Mouse (Mus musculus): Measurements from ENCODE around the gene Ms4a4a. TPM values are rescaled to one million over a fixed set of nuclear protein-coding genes. Genes with fewer than 3 reads are reported as not detected.
"Not testable (repeated sequence)": the region's sequence is repeated elsewhere in the genome, so short reads cannot be mapped to it uniquely, and the experiment has no call there.

Gene Ms4a4a
- polyA plus RNA-seq (2017; shearing (Covaris generic)): 1 to 10 TPM in 1 of 2 experiments, not detected in 1; 1.3 TPM

DNA sequence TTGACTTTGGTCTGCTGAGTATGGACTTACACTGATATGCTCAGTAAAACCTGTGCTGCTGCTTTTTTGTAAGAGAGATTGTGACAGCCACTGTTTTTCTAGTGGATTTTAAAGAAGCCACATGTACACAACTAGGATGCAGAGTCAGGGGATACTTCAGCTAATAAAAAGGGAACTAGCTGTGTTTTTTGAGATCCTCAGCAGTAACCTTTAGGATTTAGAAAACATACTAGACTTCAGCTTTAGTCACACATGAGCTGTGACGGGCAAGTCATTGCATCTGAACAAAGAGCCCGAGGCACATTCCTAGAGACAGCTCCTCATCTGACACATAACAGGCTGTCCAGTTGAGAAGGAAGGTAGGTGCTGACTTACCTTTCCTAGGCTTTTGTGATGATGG is at the start of gene Ms4a4a:
Gene Ms4a4a, plus strand, starts transcription at position 251 of the 400 bp plus-strand sequence.
- no peak for ATAC-seq

DNA sequence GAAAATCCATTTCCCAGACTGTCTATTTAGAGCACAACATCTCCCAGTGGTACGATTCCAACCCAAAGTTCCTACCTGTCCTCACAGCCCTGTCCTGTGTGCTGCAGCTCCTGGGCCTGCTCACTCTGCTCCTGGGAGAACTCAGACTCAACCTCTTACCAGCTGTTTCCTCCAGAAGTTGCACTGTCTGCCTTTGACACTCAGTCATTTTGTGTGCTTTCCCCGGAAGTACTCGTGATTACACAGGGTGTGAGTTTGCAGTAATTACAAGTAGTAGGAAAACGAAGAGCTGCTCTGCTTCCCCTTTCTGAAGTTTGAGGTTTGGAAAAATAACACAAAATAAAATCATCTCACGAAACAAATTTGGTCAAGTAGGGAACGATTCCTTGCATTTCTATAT is 39.4 kb upstream of the Ms4a4a start, which contains the start of gene Ms4a7:
Gene Ms4a7, minus strand, starts transcription at position 215 of the 400 bp plus-strand sequence.
- ATAC-seq: no peak

DNA sequence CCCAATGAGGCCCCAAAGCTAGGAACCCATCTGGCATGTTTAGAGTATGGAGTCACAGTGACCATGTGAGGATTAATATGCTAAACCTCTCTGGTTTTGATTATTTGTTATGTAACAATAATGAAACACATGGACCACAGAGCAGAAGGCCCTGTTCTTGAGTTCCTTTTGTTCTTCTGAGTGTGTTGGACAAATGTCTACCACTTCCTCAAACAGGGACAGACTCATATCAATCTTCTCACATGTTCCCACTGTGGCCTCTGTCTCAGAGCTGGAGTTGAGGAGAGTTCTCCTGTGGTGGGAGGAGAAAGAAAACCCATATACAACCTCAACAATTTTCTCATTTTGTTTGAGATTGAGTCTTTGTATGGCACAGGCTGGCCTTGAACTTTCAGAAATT is 32.2 kb upstream of the Ms4a4a start:
- no peak for ATAC-seq

DNA sequence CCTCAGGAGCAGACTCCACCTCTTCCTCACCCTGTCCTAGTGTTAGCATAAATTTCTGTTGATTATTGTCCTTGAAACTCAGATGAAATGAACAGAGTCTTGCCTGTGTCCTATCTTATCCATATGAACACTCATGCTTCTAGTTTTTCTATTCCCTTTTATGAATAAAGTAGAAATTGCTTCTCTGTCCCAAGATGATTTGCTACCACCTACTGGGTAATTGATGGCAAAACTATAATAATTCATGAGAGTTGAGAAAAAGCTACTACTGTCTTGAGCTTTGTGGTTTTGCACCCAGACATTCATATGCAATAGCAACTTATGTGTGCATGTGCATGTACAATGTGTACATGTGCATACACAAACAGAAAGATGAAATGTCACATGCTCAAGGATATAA is 31.3 kb upstream of the Ms4a4a start:
- ATAC-seq: no peak

DNA sequence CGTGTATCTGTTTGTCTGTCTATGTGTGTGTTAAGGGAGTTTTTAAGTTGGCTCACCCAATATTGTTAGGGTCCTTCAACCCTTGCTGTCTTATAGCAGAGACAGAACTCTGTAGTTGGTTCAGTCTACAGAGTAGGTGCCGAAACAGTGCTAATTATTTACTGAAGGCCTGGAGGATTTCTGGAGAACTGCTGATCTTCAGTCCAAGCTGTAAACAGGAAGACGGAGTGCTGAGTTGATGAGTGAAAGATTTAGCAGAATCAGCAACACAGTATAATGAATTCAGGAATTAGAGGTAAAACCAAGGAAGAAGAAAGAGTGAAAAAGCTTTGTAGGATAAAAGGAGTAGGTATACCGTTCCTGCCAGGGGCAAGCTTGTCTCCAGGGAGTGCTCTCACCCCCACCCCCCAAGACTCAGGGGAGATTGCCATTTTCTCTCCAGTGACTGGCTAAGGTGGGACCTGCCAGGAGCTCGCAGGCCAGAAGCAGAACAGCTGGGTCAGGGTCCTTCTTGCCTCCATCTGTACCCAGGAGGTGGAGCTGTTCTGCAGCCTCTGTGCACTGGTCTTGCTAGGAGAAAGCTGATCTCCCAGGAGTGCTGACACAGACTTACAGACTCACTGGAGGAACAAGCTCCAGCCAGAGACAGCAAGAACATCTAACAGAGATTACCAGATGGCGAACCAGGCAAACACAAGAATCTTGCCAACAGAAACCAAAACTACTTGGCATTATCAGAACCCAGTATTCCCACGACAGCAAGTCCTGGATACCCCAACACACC is 25.4 kb upstream of the Ms4a4a start:
- no peak for ATAC-seq

DNA sequence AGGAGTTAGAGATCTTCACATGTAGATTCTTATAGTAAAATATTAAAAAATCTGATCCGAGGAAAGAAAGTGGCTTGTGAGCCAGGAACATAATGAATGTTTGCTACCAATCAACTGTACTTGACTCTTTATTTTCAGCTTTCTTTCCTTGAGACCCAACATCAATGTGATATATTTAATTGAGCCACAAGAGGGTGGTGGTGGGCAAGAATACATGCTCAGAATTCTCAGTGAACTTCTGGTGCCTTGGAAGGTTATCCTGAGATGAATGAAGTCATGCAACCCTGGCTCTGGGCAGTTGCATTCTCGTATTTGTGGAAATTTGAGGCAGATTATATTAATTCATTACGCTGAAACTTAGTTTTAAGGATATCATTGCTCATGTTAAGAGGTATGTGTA is 23.4 kb upstream of the Ms4a4a start:
- no peak for ATAC-seq

DNA sequence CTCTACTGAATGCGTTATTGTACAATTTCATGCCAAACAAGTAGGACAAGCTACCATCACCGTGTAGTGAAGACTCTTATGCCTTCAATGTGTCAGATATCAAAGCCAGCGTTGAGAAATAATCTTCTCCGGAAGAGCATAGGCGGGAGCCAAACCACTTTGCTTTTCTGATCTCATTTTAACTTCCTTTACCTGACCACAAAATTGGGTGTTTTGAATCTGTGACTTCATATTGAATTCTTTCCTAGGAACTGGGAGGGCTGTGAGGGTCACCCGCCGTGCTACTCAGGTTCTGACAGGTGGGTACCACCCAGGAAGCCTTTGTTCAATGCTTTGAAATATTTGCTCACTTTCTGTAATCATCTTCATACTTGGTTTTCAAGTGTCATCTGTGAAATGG is 19.6 kb upstream of the Ms4a4a start:
- peak; percentile 82 for ATAC-seq

DNA sequence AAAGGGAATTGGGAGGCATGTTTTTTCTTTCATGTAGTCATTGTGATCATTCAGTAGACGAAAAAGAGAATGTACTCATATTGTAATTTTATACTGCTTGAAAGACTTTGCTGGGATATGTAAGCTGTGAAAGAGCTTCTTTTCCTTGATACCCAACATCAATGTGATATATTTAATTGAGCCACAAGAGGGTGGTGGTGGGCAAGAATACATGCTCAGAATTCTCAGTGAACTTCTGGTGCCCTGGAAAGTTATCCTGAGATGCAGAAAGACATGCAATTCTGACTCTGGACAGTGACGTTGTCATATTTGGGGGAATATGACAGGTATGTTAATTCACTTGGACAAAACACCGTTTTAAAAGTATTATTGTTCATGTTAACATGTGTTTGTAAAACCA is 15.2 kb upstream of the Ms4a4a start:
- no peak for ATAC-seq

DNA sequence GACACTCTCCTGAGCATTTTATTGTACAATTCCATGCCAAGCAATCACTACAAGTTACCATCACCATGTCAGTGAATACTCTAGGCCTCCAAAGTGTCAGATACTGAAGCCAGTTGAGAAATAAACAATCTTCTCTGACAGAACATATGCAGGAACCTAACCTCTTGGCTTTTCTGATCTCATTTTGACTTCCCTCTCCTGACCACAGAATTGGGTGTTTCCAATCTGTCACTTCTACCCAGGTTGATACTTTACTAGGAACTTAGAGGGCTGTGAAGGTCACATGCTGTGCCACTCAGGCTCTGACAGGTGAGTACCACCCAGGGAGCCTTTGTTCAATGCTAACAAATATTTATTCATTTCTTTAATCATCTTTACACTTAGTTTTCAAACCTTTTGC is 13.3 kb upstream of the Ms4a4a start:
- peak; percentile 75 for ATAC-seq

DNA sequence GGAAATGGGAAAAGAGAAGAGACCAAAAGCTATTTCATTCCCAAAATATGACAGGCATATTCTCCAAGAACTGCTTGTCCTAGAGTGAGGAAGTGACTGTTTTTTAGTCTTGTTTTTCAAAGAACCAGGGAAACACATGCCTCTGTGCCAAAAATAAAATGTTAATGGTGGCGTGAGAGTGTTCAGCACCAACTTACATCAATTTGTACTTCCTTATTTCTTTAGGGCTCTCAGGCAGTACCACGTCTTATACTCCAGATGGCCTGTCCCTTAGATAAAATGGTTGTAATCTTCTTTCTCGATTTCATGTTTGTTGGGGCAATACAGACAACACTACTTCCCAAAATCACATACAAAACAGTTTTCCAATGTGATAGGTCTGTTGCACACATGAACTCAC is 7.0 kb upstream of the Ms4a4a start:
- no peak for ATAC-seq

DNA sequence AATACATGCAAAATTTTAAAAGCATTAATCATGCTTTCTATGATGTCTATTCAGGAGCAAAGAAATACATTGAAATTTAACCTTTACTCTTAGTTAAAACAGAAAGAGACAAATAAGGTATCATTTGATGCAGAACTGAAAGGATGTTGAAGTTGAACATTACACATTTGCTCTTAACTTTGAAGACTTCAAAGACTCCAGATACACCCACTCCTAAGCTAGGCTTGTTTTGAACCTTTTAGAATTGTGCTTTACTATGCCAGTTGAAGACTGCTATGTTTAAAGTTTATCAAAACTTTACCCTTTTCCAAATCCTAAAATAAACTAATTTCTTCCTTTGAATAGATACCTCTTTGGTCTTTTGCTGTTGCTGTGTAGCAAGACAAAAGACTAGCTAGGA is 4.1 kb upstream of the Ms4a4a start:
- ATAC-seq: no peak

DNA sequence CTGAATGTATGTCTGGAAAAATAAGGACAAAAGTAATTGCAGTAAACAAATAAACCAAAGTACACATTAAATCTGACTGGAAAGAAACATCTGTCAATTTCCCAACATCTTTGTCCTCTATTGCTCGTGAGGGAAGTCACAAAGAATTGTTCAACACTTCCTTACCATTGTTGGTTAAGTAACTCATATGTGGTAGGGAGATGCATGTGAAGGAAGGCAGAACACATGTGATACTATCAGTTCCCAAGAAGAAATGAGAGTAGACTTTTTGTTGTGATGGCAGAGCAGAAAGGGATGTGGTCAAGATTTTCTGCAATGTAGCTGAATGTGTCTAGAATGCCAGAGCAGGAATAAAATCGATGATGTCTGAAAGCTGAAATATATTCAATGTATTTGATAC is 1.1 kb downstream of the Ms4a4a start:
- ATAC-seq: no peak

DNA sequence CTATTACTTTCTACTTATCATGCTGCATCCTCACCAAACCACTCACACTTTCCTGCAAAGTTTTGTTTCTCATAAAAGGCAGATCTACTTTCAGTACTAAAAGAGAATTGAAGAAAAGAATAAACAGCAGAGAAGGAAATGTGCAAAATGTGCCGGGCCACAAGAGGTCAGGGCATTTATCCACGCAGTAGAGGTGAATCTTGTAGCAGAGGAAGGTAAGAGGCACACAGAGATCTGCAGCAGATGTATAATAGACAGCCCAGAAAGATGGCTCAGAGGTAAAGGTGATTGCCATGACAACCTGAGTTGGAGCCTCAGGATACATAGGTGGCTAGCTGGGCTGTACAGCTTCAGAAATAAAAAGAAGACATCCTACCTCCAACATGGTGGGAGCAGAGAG is 11.8 kb downstream of the Ms4a4a start:
- peak; percentile 52 for ATAC-seq

DNA sequence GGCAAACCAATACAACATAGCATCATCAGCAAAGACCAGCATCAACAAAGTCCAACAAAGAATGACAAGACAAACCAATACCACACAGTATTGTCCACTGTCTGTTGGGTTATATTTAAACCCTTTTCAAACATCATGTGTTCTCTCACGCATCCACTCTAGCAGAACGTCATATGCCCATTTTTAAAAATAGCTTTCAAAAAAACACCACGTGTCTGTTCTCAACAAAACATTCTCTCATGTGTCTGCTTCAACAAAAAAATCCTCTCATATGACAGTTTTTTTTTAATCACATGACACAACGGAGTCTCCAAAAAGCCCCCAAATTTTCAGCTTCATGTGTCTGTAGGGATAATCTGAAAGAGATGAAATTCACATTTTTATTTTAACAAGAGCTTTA is 12.4 kb downstream of the Ms4a4a start:
- no peak for ATAC-seq

DNA sequence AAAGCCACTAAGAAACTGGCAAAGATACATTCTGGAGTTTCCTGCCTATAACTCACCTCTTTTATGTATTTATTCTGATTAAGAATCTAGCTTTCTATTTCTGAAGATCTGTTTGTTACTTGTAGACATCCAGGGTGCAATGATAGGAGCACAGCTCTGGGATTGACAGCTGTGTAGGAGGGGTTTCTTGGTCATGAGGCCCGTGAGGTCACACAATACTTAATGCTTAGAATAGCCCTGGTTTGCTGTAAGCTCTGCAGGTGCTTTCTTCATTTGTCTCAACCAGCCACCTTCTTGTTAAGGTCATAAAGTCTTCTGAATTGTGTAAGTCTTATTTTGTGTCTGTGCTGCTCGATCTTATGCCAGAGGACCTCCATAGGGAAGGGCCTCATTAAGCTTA is 13.6 kb downstream of the Ms4a4a start:
- ATAC-seq: no peak

DNA sequence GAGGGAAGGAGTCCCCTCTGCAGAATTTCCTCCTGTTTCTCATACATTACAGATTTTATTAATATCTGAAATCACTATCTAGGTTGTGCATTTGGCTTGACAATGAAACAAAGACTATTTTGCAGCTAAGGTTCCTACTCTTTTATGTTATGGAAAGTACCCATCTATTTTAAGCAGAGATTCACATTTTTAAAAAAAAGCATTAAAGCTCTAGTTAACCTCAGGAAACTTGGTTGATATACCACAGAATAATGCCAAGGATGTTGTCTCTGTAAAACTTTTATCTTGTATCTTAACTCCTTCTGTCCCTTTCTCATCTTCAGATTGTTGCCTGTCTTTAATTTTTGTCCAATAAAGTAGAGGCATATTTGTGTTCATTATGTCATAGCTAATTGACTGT is 20.4 kb downstream of the Ms4a4a start:
- ATAC-seq: no peak

DNA sequence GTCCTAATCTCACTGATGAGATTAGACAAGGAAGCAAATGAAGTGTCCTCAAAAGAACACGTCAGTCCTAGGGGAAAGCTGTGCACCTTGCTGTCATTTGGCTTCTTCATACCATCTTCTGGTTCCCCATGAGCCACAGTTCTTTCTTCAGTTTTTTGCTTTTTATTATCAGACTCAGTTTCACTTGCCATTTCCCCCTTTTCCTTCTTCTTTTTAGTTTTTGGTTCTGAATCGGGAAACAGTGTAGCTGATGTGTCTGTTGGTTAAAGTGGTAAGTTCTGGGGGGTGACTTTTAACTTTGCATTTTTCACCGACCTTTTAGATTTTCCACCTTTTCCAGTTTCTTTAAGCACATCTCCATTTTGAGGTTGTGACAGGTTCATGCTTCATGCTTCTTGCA is 29.2 kb downstream of the Ms4a4a start, which contains the start of gene Ms4a4c:
Gene Ms4a4c, plus strand, starts transcription at position 244 of the 400 bp plus-strand sequence.
- ATAC-seq: no peak

DNA sequence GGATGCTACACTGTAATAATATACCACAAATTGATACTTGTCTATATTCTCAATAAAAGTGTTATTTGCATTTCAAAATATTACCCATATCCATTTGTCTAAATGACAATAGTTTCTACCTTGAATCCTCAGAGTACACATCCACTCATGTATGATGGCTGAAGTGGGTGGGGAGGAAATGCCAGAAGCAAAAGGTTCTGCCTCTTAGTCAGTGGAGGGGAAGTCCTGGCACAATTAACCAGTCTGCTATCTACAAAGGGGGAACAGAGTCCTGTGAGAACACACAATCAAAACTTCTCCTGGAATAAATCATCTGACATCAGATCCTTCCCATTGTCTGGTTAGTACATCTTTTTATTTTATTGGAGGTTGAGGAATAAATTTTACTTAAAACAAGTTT is 32.1 kb downstream of the Ms4a4a start:
- peak; percentile 56 for ATAC-seq

DNA sequence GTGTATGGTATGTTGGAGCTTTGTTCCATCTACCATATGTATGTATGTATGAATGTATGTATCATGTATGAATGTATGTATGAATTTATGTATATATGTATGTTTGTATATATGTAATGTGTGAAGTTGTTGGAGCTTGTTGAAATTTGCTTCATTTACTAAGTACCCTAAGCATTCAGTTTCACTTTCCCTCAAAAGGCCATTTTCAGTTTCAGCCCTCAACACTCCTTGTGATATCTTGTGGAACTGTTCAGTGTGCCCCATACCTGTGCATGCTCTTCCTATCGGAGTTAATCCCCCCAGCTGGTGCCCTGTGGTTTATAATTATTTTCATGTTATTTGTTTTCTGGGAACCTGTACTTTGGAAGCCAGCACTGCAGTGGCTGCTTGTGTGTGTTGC is 33.3 kb downstream of the Ms4a4a start:
- ATAC-seq: no peak

DNA sequence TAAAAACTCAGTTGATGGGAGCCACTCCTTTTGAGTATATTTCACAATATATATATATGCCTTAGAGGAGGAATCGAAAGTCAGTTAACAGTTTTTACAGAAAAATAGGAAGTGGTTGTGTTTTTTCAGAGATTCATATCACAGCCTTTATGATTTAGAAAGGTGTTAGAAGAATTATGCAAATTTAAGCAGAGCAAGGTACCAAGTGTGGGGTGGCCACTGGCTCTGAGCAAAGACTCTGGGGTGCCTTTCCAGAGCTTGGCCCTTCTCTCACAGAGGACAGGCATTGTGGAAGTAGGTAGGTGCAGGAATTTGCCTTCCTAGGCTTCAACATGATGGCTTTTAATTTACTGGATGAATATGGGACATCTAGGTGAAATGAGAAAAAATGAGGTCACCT is 36.3 kb downstream of the Ms4a4a start:
- ATAC-seq: peak; percentile 56

DNA sequence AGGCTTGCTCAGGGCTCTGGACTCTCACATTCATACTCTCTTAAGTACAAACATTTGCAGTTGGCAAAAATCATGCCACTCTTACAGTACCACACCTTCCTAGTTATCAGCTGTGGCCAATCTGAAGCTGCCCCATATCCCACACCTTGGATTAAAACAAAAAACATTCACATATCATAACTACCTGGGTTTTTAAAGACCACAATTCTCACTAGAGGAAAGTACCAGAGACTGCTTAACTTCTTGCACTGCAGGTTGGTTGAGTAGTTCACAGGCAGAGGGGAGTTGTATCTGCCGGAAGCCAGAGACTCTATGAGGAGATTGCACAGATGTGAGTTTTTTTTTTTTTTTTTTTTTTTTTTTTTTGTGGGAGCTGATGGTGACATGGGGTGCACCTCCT is 38.8 kb downstream of the Ms4a4a start:
- peak; percentile 41 for ATAC-seq

DNA sequence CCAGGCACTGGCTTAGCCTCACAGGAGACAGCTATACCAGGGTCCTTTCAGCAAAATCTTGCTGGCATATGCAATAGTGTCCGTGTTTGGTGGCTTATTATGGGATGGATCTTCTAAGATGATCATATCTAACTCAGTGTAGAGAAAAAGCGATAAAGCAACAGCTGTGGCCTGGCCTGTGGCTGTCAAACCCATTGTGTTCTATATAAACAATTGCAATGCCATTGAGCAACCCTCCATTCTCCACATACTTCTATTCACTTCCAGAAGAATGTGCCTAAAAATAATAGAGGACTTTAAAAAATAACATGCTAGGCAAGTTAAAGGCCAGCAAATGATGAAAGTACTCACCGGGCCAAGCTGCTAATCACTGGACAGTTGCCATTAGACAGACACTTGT is 40.3 kb downstream of the Ms4a4a start:
- ATAC-seq: no peak

DNA sequence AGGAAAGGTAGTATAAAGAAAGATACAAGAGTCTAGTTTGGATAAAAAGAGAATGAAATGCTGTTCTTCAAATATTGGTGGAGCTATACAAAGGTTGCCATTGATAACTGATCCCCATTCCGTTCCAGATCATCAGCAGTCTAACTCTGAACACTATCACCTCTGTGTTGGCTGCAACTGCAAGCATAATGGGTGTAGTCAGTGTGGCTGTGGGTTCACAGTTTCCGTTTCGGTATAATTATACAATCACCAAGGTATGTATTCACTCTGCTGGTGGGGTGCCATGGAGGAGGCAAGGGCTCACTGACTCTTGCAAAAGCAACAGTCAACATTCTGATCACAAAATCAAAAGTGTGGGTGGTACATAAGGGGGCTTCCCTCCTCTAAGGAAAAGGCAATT is 43.5 kb downstream of the Ms4a4a start:
- peak; percentile 73 for ATAC-seq

DNA sequence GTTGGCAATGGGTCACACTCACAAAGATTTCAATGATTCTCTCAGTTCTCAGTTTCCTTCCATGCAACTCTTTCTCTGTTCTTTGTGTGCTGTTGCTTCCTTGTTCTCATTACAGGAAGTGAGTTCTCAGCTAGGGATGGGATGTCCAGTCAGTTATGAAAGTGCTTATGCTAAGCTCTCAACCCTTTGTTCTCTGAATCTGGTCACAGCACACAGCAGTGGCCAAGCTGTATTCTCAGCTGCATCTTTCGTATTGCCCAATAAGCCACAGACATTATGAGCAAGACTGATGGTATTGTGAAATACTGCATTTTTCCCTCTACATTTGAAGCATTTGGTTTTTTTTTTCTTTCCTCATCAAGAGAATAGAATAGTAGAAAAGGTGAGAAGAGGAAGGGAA is 55.9 kb downstream of the Ms4a4a start:
- ATAC-seq: not testable (repeated sequence)
